Mouse (Mus musculus) cerebellum, postnatal 36 days (tissue): ENCODE results near the gene Rsrc1.
A peak's percentile ranks its signal among the peaks of the same experiment; 100 is the strongest.

ENCODE experiments used
- DNase-seq, 2 experiments: peaks; one replicate each; pipeline ENCODE4 v3.0.0; 2021 to 2022; ENCODE audit warnings: mixed read lengths in 2 of 2

Gene Rsrc1

DNA sequence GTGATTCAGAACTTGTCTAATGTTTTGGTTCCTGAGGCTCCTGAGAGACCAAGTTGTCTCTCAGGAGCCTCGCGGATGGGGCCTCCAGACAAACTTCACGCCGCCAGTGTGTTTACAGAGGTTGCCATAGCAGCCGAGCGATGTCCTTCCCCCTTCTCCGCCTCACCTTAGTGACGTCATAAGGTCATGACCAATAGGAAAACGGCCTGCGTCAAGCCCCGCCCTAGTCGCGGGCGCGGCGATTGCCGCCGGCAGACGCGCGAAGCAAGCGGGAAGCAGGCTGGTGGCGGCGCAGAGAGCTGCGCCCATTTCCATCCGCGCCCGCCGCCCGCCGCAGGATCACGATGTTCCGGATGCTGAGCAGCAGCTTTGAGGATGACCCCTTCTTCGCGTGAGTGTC lies 392.7 kb downstream of the Rsrc1 start, which contains the start of gene Mlf1:
Gene Mlf1 (plus strand): TSS at position 226 of the 400 bp plus-strand sequence.
- DNase-seq: peak; percentile 84 to 85

DNA sequence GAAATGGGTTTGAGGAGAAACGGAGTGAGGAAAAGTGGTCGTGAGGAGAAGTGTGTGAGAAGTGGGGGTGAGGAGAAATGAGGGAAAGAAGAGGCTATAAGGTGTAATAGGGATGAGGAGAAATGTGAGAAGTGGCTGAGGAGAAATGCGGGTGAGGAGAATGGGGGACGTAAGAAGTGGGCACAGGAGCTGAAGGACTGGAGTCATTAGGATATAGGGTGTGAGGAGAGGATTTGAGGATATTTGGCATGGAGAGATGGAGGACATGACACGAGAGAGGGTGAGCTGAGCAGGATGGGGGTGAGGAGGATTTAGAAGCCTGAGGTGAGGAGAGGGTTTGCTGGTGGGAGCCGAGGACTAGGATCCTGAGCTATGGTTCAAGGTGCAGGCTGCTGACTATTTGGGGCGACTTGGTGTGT lies 393.2 kb downstream of the Rsrc1 start:
- DNase-seq: no peak

DNA sequence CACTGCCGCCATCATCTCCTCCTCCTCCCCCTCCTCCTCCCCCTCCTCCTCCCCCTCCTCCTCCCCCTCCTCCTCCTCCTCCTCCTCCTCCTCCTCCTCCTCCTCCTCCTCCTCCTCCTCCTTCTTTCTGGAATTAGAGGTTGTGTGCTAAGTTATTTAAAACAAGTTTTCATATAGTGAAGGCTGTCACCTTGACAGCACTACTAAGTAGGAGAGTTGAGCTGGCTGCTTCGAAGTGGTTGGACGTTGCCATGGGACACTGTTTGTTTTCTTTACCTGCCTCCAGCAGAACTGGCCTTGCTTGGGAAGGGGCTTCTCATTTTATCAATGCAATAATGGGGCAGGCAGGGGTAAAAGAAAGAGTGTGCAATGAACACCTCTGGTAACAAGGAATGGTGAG lies 393.9 kb downstream of the Rsrc1 start, which contains the start of gene Gm17402:
Gene Gm17402 (minus strand): TSS at position 101 of the 400 bp plus-strand sequence.
- no peak for DNase-seq

DNA sequence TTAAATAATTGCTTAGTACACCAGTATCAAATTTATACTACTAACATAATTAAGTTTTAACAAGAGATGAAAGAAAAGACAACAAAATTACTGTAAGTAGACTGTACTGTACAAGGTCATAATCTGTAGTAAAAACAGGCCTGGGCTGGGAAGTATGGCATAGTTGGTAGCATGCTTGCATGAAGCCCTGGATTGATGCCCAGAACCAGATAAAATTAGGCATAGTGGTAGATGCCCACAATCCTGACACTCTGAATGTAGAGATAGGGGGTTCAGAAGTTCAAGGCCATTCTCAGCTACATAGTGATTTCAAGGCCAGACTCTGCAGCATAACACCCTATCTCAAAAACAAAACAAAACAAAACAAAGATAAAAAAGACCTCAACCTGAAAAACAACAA lies 397.0 kb downstream of the Rsrc1 start:
- no peak for DNase-seq
